25 mouse cellular contexts compared by ENCODE assay signal in the genomic region with DNA sequence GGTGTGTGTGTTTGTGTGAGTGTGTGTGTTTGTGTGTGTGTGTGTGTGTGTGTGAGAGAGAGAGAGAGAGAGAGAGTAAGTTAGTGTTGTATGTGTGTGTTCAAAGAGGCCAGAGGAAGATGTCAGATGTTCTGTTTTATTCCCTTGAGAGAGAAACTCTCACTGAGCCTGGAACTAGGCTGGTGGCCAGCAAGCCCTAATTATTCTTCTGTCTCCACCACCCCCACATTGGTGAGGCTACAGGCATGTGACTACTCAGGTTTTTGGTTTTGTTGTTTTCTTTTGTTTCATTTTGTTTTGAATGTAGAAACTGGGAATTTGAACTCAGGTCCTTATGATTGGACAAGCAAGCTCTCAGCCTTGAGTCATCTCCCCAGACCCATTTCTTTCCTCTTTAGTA. TPM values are rescaled to one million over a fixed set of nuclear protein-coding genes. Genes with fewer than 3 reads are reported as not detected.
DNase-seq lines count a peak whose midpoint lies in the region; TF ChIP-seq lines count a peak whose summit lies in the region.
"Had no signal": no experiment of that assay in that cellular context is flagged by ENCODE, and none has a peak within 500 bp of the region (broad histone marks: within the 10 kb centered on the region; RNA-seq: fewer than 3 reads in every experiment).

No protein-coding gene starts in this region.

- intact Hi-C loops in gastrocnemius, postnatal 14 days (cut with DNase I; ENCODE audit: low total_unique reads): no loop called here

- DNase-seq in gastrocnemius, postnatal 14 days: peak; percentile 20
- DNase-seq in gastrocnemius, adult 8-10 months (ENCODE audit: low spot score in 2 of 2): no peak
- DNase-seq in kidney, postnatal 10 days: peak; percentile 47
- no peak for DNase-seq in kidney, adult 18-20 months
- DNase-seq in 3T3-L1 (ENCODE audit: low read depth, low spot score) (peak; percentile 35), adipocyte (ENCODE audit: low spot score) (peak; percentile 73)
- no peak for DNase-seq in midbrain, embryonic 10.5 days (ENCODE audit: low spot score)
- no peak for DNase-seq in layer of hippocampus, adult 2 months (ENCODE audit: low spot score in 2 of 2)
- DNase-seq: adrenal gland, adult 8-10 months; cerebellum, adult 11 months; cerebellum, adult 9-10 months; cerebellum, postnatal 36 days; heart, adult 2 months; heart, postnatal 10 days; layer of hippocampus, adult 9-11 months; midbrain, embryonic 14.5 days; right cerebral cortex, adult 18-20 months; spleen, adult 18-20 months; thymus, adult 18-20 months; thymus, postnatal 25 days had no signal

- H3K27ac ChIP-seq in midbrain, embryonic 10.5 days (replicated peaks): no peak overlapping the region
- H3K27ac ChIP-seq in layer of hippocampus, adult 2 months: no peak overlapping the region
- H3K27ac ChIP-seq: forebrain, embryonic 13.5 days; heart, adult 2 months; heart, embryonic 13.5 days; hindbrain, embryonic 14.5 days; limb, embryonic 12.5 days; stomach, postnatal 0 days had no signal

- no peak for TF ChIP-seq CTCF in layer of hippocampus, adult 2 months (conservative IDR thresholded peaks at IDR 0.05)

- no peaks in the 10 kb centered on the region for H3K36me3 ChIP-seq in midbrain, embryonic 10.5 days
- H3K36me3 ChIP-seq: heart, embryonic 13.5 days; limb, embryonic 12.5 days had no signal

- no peaks in the 10 kb centered on the region for H3K27me3 ChIP-seq in midbrain, embryonic 10.5 days (ENCODE audit: low read depth, poor library complexity, severe bottlenecking)
- H3K27me3 ChIP-seq: forebrain, embryonic 13.5 days; heart, embryonic 13.5 days; limb, embryonic 12.5 days had no signal

- H3K4me3 ChIP-seq in midbrain, embryonic 10.5 days: no peak overlapping the region
- H3K4me3 ChIP-seq in layer of hippocampus, adult 2 months: no peak overlapping the region
- H3K4me3 ChIP-seq: forebrain, embryonic 13.5 days; heart, adult 2 months; heart, embryonic 13.5 days; limb, embryonic 12.5 days had no signal

- H3K4me1 ChIP-seq in midbrain, embryonic 10.5 days: no peaks in the 10 kb centered on the region

- no peaks in the 10 kb centered on the region for H3K9me3 ChIP-seq in midbrain, embryonic 10.5 days (replicated peaks)
- H3K9me3 ChIP-seq: forebrain, embryonic 13.5 days; heart, embryonic 13.5 days; limb, embryonic 12.5 days had no signal

RNA-seq across cellular contexts. Expression of a gene that starts 37.6 kb away (rescaled TPM):
- 10 to 100 TPM; 41.7 to 59.0 TPM for total RNA-seq in gastrocnemius, postnatal 14 days (2021)
- 10 to 100 TPM; 23.9 to 45.4 (median 33.9) TPM for total RNA-seq in gastrocnemius, adult 8-10 months (2022)
- polyA plus RNA-seq in midbrain, embryonic 10.5 days (2016; fragmentation: Nextera tagmentation; extraction: Ambion mirVana): 14.8 and 15.3 TPM in 2 replicates
- total RNA-seq in layer of hippocampus, adult 2 months (2021): 1 to 10 TPM; 8.4 to 9.5 TPM

Comparison
In these comparisons a context has a peak if more than half of its experiments do, and no peak if none do; other contexts are left out.
1. DNase-seq: peak in gastrocnemius, postnatal 14 days (single experiment), kidney, postnatal 10 days (single experiment), 3T3-L1 (single experiment) and adipocyte (single experiment); none in gastrocnemius, adult 8-10 months (0 of 2), kidney, adult 18-20 months (single experiment), midbrain, embryonic 10.5 days (single experiment) and layer of hippocampus, adult 2 months (0 of 2).